Mouse (Mus musculus) limb, embryonic 10.5 days (tissue): Measurements from ENCODE around the gene Gm3739. TPM values are rescaled to one million over a fixed set of nuclear protein-coding genes. Genes with fewer than 3 reads are reported as not detected.
"Not testable (repeated sequence)": the region's sequence is repeated elsewhere in the genome, so short reads cannot be mapped to it uniquely, and the experiment has no call there.

Experiments
- DNase-seq: peaks from one replicate; pipeline ENCODE4 v3.0.0-alpha.2; 2017; ENCODE audit warnings: low spot score
- H3K27ac ChIP-seq: fragments of 300-500 bp; sonication (generic); 2 replicates; pipeline ENCODE4 v1.5.1; 2016; ENCODE audit warnings: mild to moderate bottlenecking
- H3K27me3 ChIP-seq: fragments of 300-500 bp; sonication (generic); 2 replicates; pipeline ENCODE4 v1.6.1; 2016; ENCODE audit warnings: low read depth, mild to moderate bottlenecking; ENCODE audit not compliant: poor library complexity, severe bottlenecking
- H3K36me3 ChIP-seq: fragments of 300-500 bp; sonication (generic); 2 replicates; pipeline ENCODE4 v1.6.1; 2016; ENCODE audit warnings: mild to moderate bottlenecking, moderate library complexity
- H3K4me1 ChIP-seq: fragments of 300-500 bp; sonication (generic); 2 replicates; pipeline ENCODE4 v1.6.1; 2016
- H3K4me3 ChIP-seq: fragments of 300-500 bp; sonication (generic); 2 replicates; pipeline ENCODE4 v1.5.1; 2016; ENCODE audit warnings: mild to moderate bottlenecking, moderate library complexity
- H3K9me3 ChIP-seq: fragments of 300-500 bp; sonication (generic); replicated peaks from 2 replicates; pipeline ENCODE4 v1.6.1; 2016; ENCODE audit warnings: mild to moderate bottlenecking
- WGBS: fragments of 180-500 bp; shearing (Covaris S2); methylation state at CpG from one replicate; pipeline ENCODE4 v1.1.7; 2016; 5-methylcytosine and 5-hydroxymethylcytosine counted together
- polyA plus RNA-seq: library from polyadenylated mRNA; unstranded; fragments of >200 nt; fragmentation: Nextera tagmentation; extraction: Ambion mirVana; gene quantifications from 2 replicates; pipeline ENCODE4 v1.2.1, GENCODE M21; 2016

The Gm3739 gene
- 1.5 TPM in 2 replicates for polyA plus RNA-seq

DNA sequence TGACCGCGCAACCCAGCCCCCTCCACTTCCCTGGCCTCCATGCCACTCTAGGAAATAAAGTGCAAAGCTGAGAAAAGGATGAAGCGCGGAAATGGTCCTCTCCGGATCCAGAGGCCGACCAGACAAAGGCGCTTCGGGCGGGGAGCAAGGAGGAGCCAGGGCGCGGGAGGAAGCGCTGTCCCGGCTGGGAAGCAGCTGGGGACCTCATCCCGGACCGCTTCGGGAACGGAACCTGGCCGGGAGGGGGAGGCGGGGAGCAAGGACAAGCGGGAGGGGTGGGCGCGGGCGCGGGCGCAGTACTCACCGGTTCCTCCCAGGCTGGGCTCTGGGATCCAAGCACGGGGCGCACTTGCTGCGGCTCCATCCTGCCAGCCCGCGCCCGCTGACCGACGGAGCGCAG, at the start of gene Gm3739:
Gene Gm3739 (minus strand): TSS at position 389 of the 400 bp plus-strand sequence.
- Histone ChIP-seq H3K4me3 (peak within 1 kb of the TSS; percentile 55), H3K27ac (peak within 1 kb of the TSS; percentile 71)
- H3K27me3 ChIP-seq, H3K4me1 ChIP-seq, H3K9me3 ChIP-seq, DNase-seq, H3K36me3 ChIP-seq: not testable (repeated sequence)
- 1% methylated on average over 28 of the region's 35 CpGs for WGBS

DNA sequence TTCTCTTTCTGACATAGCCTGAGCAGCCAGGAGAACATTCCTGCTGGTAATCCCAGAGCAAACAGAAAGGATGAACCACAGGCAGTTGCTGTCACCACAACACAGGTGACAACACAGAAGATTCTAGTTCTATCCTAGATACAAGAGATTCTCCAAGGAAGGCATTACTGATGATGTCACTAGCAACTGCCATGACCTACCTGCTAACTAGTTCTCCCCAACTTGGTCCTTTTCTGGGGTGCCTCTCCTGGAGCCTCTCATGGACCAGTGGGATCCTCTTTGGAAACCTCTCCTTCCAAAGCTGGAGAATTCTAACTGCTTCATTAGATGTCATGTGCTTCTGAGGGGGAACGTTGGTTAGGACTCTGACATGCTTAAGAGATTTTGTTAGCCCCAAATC, 17.4 kb upstream of the Gm3739 start, which contains the start of gene Gm5797:
Gene Gm5797 (minus strand): TSS at position 101 of the 400 bp plus-strand sequence.
- H3K4me1 ChIP-seq, H3K27ac ChIP-seq, H3K27me3 ChIP-seq, H3K36me3 ChIP-seq, DNase-seq, H3K9me3 ChIP-seq, H3K4me3 ChIP-seq: not testable (repeated sequence)
- WGBS = no CpG with 5 or more reads among the region's 1 CpGs

DNA sequence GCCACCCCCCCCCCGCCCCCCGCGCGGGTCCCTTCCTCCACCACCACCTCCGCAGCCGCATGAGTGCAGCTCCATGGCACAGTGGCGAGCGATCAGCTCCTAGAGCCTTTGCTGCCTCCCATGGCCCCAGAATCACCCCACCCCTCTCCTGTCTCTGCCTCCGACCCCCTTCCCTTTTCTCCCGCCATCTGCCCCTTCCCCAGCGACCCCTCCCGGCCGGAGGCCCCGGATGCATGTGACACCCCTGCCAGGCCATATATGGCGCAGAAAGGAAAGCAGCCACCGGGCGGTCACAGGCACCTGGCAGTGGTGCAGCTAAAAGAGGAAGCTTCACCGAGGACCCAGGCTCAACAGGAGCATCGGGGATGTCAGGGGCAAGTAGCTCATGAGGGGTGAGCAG, 244 bp upstream of the Gm3739 start:
- not testable (repeated sequence) for H3K4me1 ChIP-seq, H3K9me3 ChIP-seq, H3K27me3 ChIP-seq, H3K36me3 ChIP-seq
- peak; percentile 65 for DNase-seq
- WGBS = 2% methylated on average over 18 of the region's 19 CpGs
- H3K27ac ChIP-seq = peak overlapping the region; percentile 71
- H3K4me3 ChIP-seq = peak overlapping the region; percentile 55

DNA sequence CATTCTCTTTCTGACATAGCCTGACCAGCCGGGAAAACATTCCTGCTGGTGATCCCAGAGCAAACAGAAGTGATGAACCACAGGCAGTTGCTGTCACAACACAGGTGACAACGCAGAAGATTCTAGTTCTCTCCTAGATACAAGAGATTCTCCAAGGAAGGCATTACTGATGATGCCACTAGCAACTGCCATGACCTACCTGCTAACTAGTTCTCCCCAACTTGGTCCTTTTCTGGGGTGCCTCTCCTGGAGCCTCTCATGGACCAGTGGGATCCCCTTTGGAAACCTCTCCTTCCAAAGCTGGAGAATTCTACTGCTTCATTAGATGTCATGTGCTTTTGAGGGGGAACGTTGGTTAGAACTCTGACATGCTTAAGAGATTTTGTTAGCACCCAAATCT, 50.2 kb downstream of the Gm3739 start, which contains the start of gene Gm3727:
Gene Gm3727 (minus strand): TSS at position 101 of the 400 bp plus-strand sequence.
- H3K27me3 ChIP-seq, H3K4me3 ChIP-seq, H3K4me1 ChIP-seq, H3K27ac ChIP-seq, H3K9me3 ChIP-seq, H3K36me3 ChIP-seq, DNase-seq: not testable (repeated sequence)
- 78% methylated on average over 3 of the region's 3 CpGs for WGBS

Other genes with a start within 250 kb of the Gm3739 start
- gene Gm3696, start 214.4 kb downstream of the Gm3739 start, polyA plus RNA-seq = 1.2 and 1.5 TPM in 2 replicates
- gene Gm6676, start 189.6 kb downstream of the Gm3739 start, polyA plus RNA-seq = not detected in 2 replicates
- gene Gm3512, start 140.5 kb downstream of the Gm3739 start, polyA plus RNA-seq = 3.7 and 4.1 TPM in 2 replicates
- gene Gm16434, start 120.5 kb downstream of the Gm3739 start, polyA plus RNA-seq = not detected in 2 replicates
- gene Gm3727, start 50.3 kb downstream of the Gm3739 start, polyA plus RNA-seq = not detected in 2 replicates
- gene Gm5797, start 17.3 kb upstream of the Gm3739 start, polyA plus RNA-seq = not detected in 2 replicates
- not detected in 2 replicates for gene Gm8374, start 50.1 kb upstream of the Gm3739 start, polyA plus RNA-seq
- 0.19 TPM in 1 of 2 replicates, not detected in the other for gene Gm3755, start 135.9 kb upstream of the Gm3739 start, polyA plus RNA-seq
- 0.93 and 1.4 TPM in 2 replicates for gene Gm3752, start 168.7 kb upstream of the Gm3739 start, polyA plus RNA-seq